In genomic region chr7:133725571-133725970, GRCm38 (mm10) we compare ENCODE assay signal across 22 mouse cellular contexts. TPM values are rescaled to one million over a fixed set of nuclear protein-coding genes. Genes with fewer than 3 reads are reported as not detected.
DNase-seq lines count a peak whose midpoint lies in the region; ATAC-seq and TF ChIP-seq lines count a peak whose summit lies in the region.
"Had no signal": no experiment of that assay in that cellular context is flagged by ENCODE, and none has a peak within 500 bp of the region (broad histone marks: within the 10 kb centered on the region; RNA-seq: fewer than 3 reads in every experiment).

No protein-coding gene starts in this region.

- no peaks in the 10 kb centered on the region for H3K9me3 ChIP-seq in heart, embryonic 11.5 days (replicated peaks; ENCODE audit: control insufficient read depth, low read length)
- H3K9me3 ChIP-seq in lung, embryonic 14.5 days (ENCODE audit: low read depth, low read length), result no peaks in the 10 kb centered on the region
- no peaks in the 10 kb centered on the region for H3K9me3 ChIP-seq in lung, postnatal 0 days (ENCODE audit: low read length)
- H3K9me3 ChIP-seq in midbrain, embryonic 10.5 days (replicated peaks), result no peaks in the 10 kb centered on the region
- H3K9me3 ChIP-seq: forebrain, embryonic 12.5 days; heart, embryonic 13.5 days; hindbrain, embryonic 13.5 days; lung, embryonic 15.5 days had no signal

- no peaks in the 10 kb centered on the region for H3K27me3 ChIP-seq in heart, embryonic 11.5 days (ENCODE audit: control insufficient read depth, insufficient read depth, low read length)
- H3K27me3 ChIP-seq in lung, embryonic 14.5 days (ENCODE audit: insufficient read depth, low read length), result no peaks in the 10 kb centered on the region
- no peaks in the 10 kb centered on the region for H3K27me3 ChIP-seq in lung, postnatal 0 days (replicated peaks; ENCODE audit: insufficient read depth, low read length)
- no peaks in the 10 kb centered on the region for H3K27me3 ChIP-seq in midbrain, embryonic 10.5 days (ENCODE audit: low read depth, poor library complexity, severe bottlenecking)
- H3K27me3 ChIP-seq: forebrain, embryonic 12.5 days; heart, embryonic 13.5 days; hindbrain, embryonic 13.5 days; lung, embryonic 15.5 days had no signal

- H3K27ac ChIP-seq in heart, embryonic 11.5 days (ENCODE audit: low read depth, low read length), result no peak overlapping the region
- no peak overlapping the region for H3K27ac ChIP-seq in lung, embryonic 14.5 days (ENCODE audit: low read depth)
- no peak overlapping the region for H3K27ac ChIP-seq in lung, postnatal 0 days (ENCODE audit: low read length)
- H3K27ac ChIP-seq in midbrain, embryonic 10.5 days (replicated peaks), result no peak overlapping the region
- H3K27ac ChIP-seq: forebrain, embryonic 12.5 days; heart, embryonic 13.5 days; hindbrain, embryonic 13.5 days; lung, embryonic 15.5 days had no signal

- no peak overlapping the region for H3K9ac ChIP-seq in heart, embryonic 11.5 days (ENCODE audit: low read depth, low read length)
- H3K9ac ChIP-seq in lung, embryonic 14.5 days, result no peak overlapping the region
- H3K9ac ChIP-seq in lung, postnatal 0 days (replicated peaks; ENCODE audit: low read depth), result no peak overlapping the region
- H3K9ac ChIP-seq: forebrain, embryonic 12.5 days; hindbrain, embryonic 13.5 days; lung, embryonic 15.5 days had no signal

- peaks cover 9% of the 10 kb centered on the region for H3K4me1 ChIP-seq in heart, embryonic 11.5 days (ENCODE audit: control insufficient read depth, insufficient read depth, low read length)
- no peaks in the 10 kb centered on the region for H3K4me1 ChIP-seq in lung, embryonic 14.5 days (ENCODE audit: insufficient read depth)
- H3K4me1 ChIP-seq in lung, adult 2 months (ENCODE audit: control insufficient read depth, insufficient read depth, low read length), result no peaks in the 10 kb centered on the region
- no peaks in the 10 kb centered on the region for H3K4me1 ChIP-seq in lung, postnatal 0 days (ENCODE audit: insufficient read depth, low read depth, low read length)
- no peaks in the 10 kb centered on the region for H3K4me1 ChIP-seq in midbrain, embryonic 10.5 days
- H3K4me1 ChIP-seq: forebrain, embryonic 12.5 days; hindbrain, embryonic 13.5 days; lung, embryonic 15.5 days had no signal

- H3K4me2 ChIP-seq in heart, embryonic 11.5 days, result no peak overlapping the region
- no peak overlapping the region for H3K4me2 ChIP-seq in lung, embryonic 14.5 days
- no peak overlapping the region for H3K4me2 ChIP-seq in lung, postnatal 0 days (replicated peaks; ENCODE audit: low read depth, low read length)
- H3K4me2 ChIP-seq: forebrain, embryonic 12.5 days; heart, embryonic 13.5 days; hindbrain, embryonic 13.5 days; lung, embryonic 15.5 days; midbrain, embryonic 11.5 days had no signal

- peak; percentile 95 for DNase-seq in heart, adult 11 months
- DNase-seq in lung, embryonic 14.5 days, result peak; percentile 42
- DNase-seq in lung, adult 2 months, result no peak
- peak; percentile 71 for DNase-seq in lung, postnatal 0 days (ENCODE audit: low spot score)
- DNase-seq in midbrain, embryonic 10.5 days (ENCODE audit: low spot score), result no peak
- no peak for DNase-seq in embryo, embryonic 11 days
- DNase-seq: B cell, adult 2 months; cerebellum, postnatal 10 days; kidney, postnatal 4 days; spleen, adult 18-20 months; thymus, adult 18-20 months had no signal

- H3K4me3 ChIP-seq in heart, embryonic 11.5 days (ENCODE audit: low read depth, low read length), result no peak overlapping the region
- H3K4me3 ChIP-seq in lung, embryonic 14.5 days (ENCODE audit: low read depth, low read length), result no peak overlapping the region
- no peak overlapping the region for H3K4me3 ChIP-seq in lung, adult 2 months (replicated peaks; ENCODE audit: extremely low read depth, low read depth, low read length)
- no peak overlapping the region for H3K4me3 ChIP-seq in lung, postnatal 0 days (ENCODE audit: low read depth, low read length)
- no peak overlapping the region for H3K4me3 ChIP-seq in midbrain, embryonic 10.5 days
- H3K4me3 ChIP-seq: forebrain, embryonic 12.5 days; heart, embryonic 13.5 days; hindbrain, embryonic 13.5 days; lung, embryonic 15.5 days had no signal

- no peak for TF ChIP-seq EP300 in lung, postnatal 0 days (IDR thresholded peaks at IDR 0.05)

- WGBS in heart, embryonic 11.5 days (ENCODE audit: insufficient replicate concordance), result 83% methylated on average over 10 of the region's 10 CpGs
- 68% methylated on average over 10 of the region's 10 CpGs for WGBS in lung, embryonic 14.5 days
- WGBS in lung, adult 2 months, result 64% methylated on average over 10 of the region's 10 CpGs
- 60% methylated on average over 10 of the region's 10 CpGs for WGBS in lung, postnatal 0 days
- WGBS in midbrain, embryonic 10.5 days, result 88% methylated on average over 10 of the region's 10 CpGs

- peaks cover 15% of the 10 kb centered on the region for H3K36me3 ChIP-seq in heart, embryonic 11.5 days (ENCODE audit: control insufficient read depth, insufficient read depth, low read length)
- peaks cover 30% of the 10 kb centered on the region for H3K36me3 ChIP-seq in lung, embryonic 14.5 days (ENCODE audit: insufficient read depth)
- peaks cover 11% of the 10 kb centered on the region; the same call in 1 of the 2 replicates for H3K36me3 ChIP-seq in lung, postnatal 0 days (ENCODE audit: insufficient read depth, low read length)
- H3K36me3 ChIP-seq in midbrain, embryonic 10.5 days, result peaks cover 96% of the 10 kb centered on the region

- TF ChIP-seq CTCF in lung, embryonic 14.5 days (IDR thresholded peaks at IDR 0.05; ENCODE audit: low read depth), result no peak
- TF ChIP-seq CTCF in lung, adult 2 months (IDR thresholded peaks at IDR 0.05; ENCODE audit: insufficient read depth, low read length), result no peak
- TF ChIP-seq CTCF in lung, postnatal 0 days (IDR thresholded peaks at IDR 0.05), result no peak

- no peak for ATAC-seq in heart, embryonic 11.5 days (replicated peaks; ENCODE audit: insufficient number of reproducible peaks, low FRiP score, low TSS enrichment)
- no peak for ATAC-seq in lung, embryonic 14.5 days (ENCODE audit: insufficient read depth)
- peak; percentile 75 for ATAC-seq in lung, postnatal 0 days

- TF ChIP-seq POLR2A in lung, adult 2 months (IDR thresholded peaks at IDR 0.05; ENCODE audit: borderline replicate concordance, extremely low read depth, low read depth, low read length), result no peak

RNA-seq across cellular contexts. Expression of gene Uros, which starts 15.7 kb away (rescaled TPM):
- polyA plus RNA-seq in heart, embryonic 11.5 days (2014; fragmentation: Nextera tagmentation; extraction: Ambion mirVana), result 53.0 and 53.6 TPM in 2 replicates
- 27.0 TPM in 2 replicates for polyA plus RNA-seq in lung, embryonic 14.5 days (2014; fragmentation: Nextera tagmentation; extraction: Ambion mirVana)
- 9.0 and 10.4 TPM in 2 replicates for polyA plus RNA-seq in lung, adult 2 months (2012; rRNA removed)
- 12.9 and 18.3 TPM in 2 replicates for polyA plus RNA-seq in lung, postnatal 0 days (2015; fragmentation: Nextera tagmentation; extraction: Ambion mirVana)
- 37.2 and 38.7 TPM in 2 replicates for polyA plus RNA-seq in midbrain, embryonic 10.5 days (2016; fragmentation: Nextera tagmentation; extraction: Ambion mirVana)

RNA-seq across cellular contexts. Expression of gene Bccip, which starts 16.4 kb away (rescaled TPM):
- 100 and 102 TPM in 2 replicates for polyA plus RNA-seq in heart, embryonic 11.5 days (2014; fragmentation: Nextera tagmentation; extraction: Ambion mirVana)
- polyA plus RNA-seq in lung, embryonic 14.5 days (2014; fragmentation: Nextera tagmentation; extraction: Ambion mirVana), result 180 and 181 TPM in 2 replicates
- 13.1 and 24.7 TPM in 2 replicates for polyA plus RNA-seq in lung, adult 2 months (2012; rRNA removed)
- polyA plus RNA-seq in lung, postnatal 0 days (2015; fragmentation: Nextera tagmentation; extraction: Ambion mirVana), result 90.8 TPM in 2 replicates
- 167 and 188 TPM in 2 replicates for polyA plus RNA-seq in midbrain, embryonic 10.5 days (2016; fragmentation: Nextera tagmentation; extraction: Ambion mirVana)

RNA-seq across cellular contexts. Expression of gene Mmp21, which starts 45.7 kb away (rescaled TPM):
- 0.11 and 0.23 TPM in 2 replicates for polyA plus RNA-seq in heart, embryonic 11.5 days (2014; fragmentation: Nextera tagmentation; extraction: Ambion mirVana)
- polyA plus RNA-seq in lung, embryonic 14.5 days (2014; fragmentation: Nextera tagmentation; extraction: Ambion mirVana), result 0.11 and 0.14 TPM in 2 replicates
- not detected in 2 replicates for polyA plus RNA-seq in lung, adult 2 months (2012; rRNA removed)
- polyA plus RNA-seq in lung, postnatal 0 days (2015; fragmentation: Nextera tagmentation; extraction: Ambion mirVana), result 0.14 TPM in 1 of 2 replicates, not detected in the other
- polyA plus RNA-seq in midbrain, embryonic 10.5 days (2016; fragmentation: Nextera tagmentation; extraction: Ambion mirVana), result 0.10 TPM in 1 of 2 replicates, not detected in the other
- polyA plus RNA-seq: forebrain, embryonic 12.5 days; heart, embryonic 13.5 days; hindbrain, embryonic 13.5 days; intestine, embryonic 14.5 days; kidney, embryonic 14.5 days; limb, embryonic 14.5 days; midbrain, embryonic 11.5 days; stomach, embryonic 14.5 days; urinary bladder, adult 2 months had no signal

RNA-seq across cellular contexts. Expression of gene Fank1, which starts 51.1 kb away (rescaled TPM):
- polyA plus RNA-seq in heart, embryonic 11.5 days (2014; fragmentation: Nextera tagmentation; extraction: Ambion mirVana), result 0.10 TPM in 1 of 2 replicates, not detected in the other
- polyA plus RNA-seq in lung, embryonic 14.5 days (2014; fragmentation: Nextera tagmentation; extraction: Ambion mirVana), result 0.29 and 0.30 TPM in 2 replicates
- 1.0 and 3.3 TPM in 2 replicates for polyA plus RNA-seq in lung, adult 2 months (2012; rRNA removed)
- 6.8 and 6.9 TPM in 2 replicates for polyA plus RNA-seq in lung, postnatal 0 days (2015; fragmentation: Nextera tagmentation; extraction: Ambion mirVana)
- polyA plus RNA-seq in midbrain, embryonic 10.5 days (2016; fragmentation: Nextera tagmentation; extraction: Ambion mirVana), result 1.4 and 1.7 TPM in 2 replicates
- polyA plus RNA-seq: heart, embryonic 13.5 days had no signal

RNA-seq across cellular contexts. Expression of gene Dhx32, which starts 57.0 kb away (rescaled TPM):
- polyA plus RNA-seq in heart, embryonic 11.5 days (2014; fragmentation: Nextera tagmentation; extraction: Ambion mirVana), result 24.7 and 30.8 TPM in 2 replicates
- 22.6 and 24.5 TPM in 2 replicates for polyA plus RNA-seq in lung, embryonic 14.5 days (2014; fragmentation: Nextera tagmentation; extraction: Ambion mirVana)
- 14.2 and 22.2 TPM in 2 replicates for polyA plus RNA-seq in lung, adult 2 months (2012; rRNA removed)
- polyA plus RNA-seq in lung, postnatal 0 days (2015; fragmentation: Nextera tagmentation; extraction: Ambion mirVana), result 22.0 and 25.1 TPM in 2 replicates
- 79.2 and 81.1 TPM in 2 replicates for polyA plus RNA-seq in midbrain, embryonic 10.5 days (2016; fragmentation: Nextera tagmentation; extraction: Ambion mirVana)

Comparison
In these comparisons a context has a peak if more than half of its experiments do, and no peak if none do; other contexts are left out.
1. DNase-seq: peak in heart, adult 11 months (single experiment), lung, embryonic 14.5 days (single experiment) and lung, postnatal 0 days (single experiment); none in lung, adult 2 months (single experiment), midbrain, embryonic 10.5 days (single experiment) and embryo, embryonic 11 days (single experiment).